Mouse (Mus musculus): ENCODE measurements around the gene Zcchc14. TPM values are rescaled to one million over a fixed set of nuclear protein-coding genes. Genes with fewer than 3 reads are reported as not detected.

Zcchc14 gene
- 5.3 TPM in 2 replicates for polyA plus RNA-seq (2021; fragmentation: Nextera tagmentation)
- long read RNA-seq, experiment 1, partial matches to known transcripts, result 8 of 40 reads
- long read RNA-seq, experiment 1, other reads (novel, unspliced or antisense), result 31 of 40 reads
- long read RNA-seq, experiment 2, partial matches to known transcripts, result 43 of 51 reads
- long read RNA-seq, experiment 2, other reads (novel, unspliced or antisense), result 5 of 51 reads

GRCm38 (mm10) chr8:121652774-121653323 is at the start of gene Zcchc14:
TSS of gene Zcchc14 (minus strand) at chr8:121652901.

GRCm38 (mm10) chr8:121590203-121591177 is 62.2 kb downstream of the Zcchc14 start, which contains the start of gene Map1lc3b:
TSS of gene Map1lc3b (plus strand) at chr8:121590361.

GRCm38 (mm10) chr8:121578676-121579451 is 73.8 kb downstream of the Zcchc14 start, which contains the start of gene Fbxo31:
TSS of gene Fbxo31 (minus strand) at chr8:121578806.

Other genes starting within 250 kb of the Zcchc14 start
- gene 1700018B08Rik, start 108.6 kb downstream of the Zcchc14 start, polyA plus RNA-seq (2021; fragmentation: Nextera tagmentation), result not detected in 2 replicates
- 41.8 and 54.6 TPM in 2 replicates for gene Fbxo31, start 74.1 kb downstream of the Zcchc14 start, polyA plus RNA-seq (2021; fragmentation: Nextera tagmentation)
- gene Map1lc3b, start 62.5 kb downstream of the Zcchc14 start, polyA plus RNA-seq (2021; fragmentation: Nextera tagmentation), result 386 and 393 TPM in 2 replicates
- gene Jph3, start 76.7 kb upstream of the Zcchc14 start, polyA plus RNA-seq (2021; fragmentation: Nextera tagmentation), result 205 and 291 TPM in 2 replicates
- 14.1 and 15.0 TPM in 2 replicates for gene Klhdc4, start 176.7 kb upstream of the Zcchc14 start, polyA plus RNA-seq (2021; fragmentation: Nextera tagmentation)

Data from layer of hippocampus, adult 6 months (tissue).